Mouse (Mus musculus) CH12.LX (cell line): Measurements from ENCODE around the gene Sorbs2.

ENCODE experiments used
- CTCF ChIP-seq, 2 experiments: IDR thresholded peaks in 1 of 2; conservative IDR thresholded peaks in 1 of 2; 2 replicates each; pipeline ENCODE4 v1.5.1; 2011 to 2012; ENCODE audit warnings: low read depth in 2 of 2, low read length in 2 of 2, improper control_type of control experiment in 1 of 2, inconsistent platforms in 1 of 2, mild to moderate bottlenecking in 1 of 2, moderate library complexity in 1 of 2
- ELF1 ChIP-seq: IDR thresholded peaks from 2 replicates; pipeline ENCODE4 v1.6.1; 2014; ENCODE audit warnings: low read depth, mild to moderate bottlenecking, inconsistent platforms, low read length, improper control_type of control experiment
- TCF12 ChIP-seq: IDR thresholded peaks from 2 replicates; pipeline ENCODE4 v1.6.1; 2014; ENCODE audit warnings: low read depth, mild to moderate bottlenecking, inconsistent platforms, low read length, improper control_type of control experiment

DNA sequence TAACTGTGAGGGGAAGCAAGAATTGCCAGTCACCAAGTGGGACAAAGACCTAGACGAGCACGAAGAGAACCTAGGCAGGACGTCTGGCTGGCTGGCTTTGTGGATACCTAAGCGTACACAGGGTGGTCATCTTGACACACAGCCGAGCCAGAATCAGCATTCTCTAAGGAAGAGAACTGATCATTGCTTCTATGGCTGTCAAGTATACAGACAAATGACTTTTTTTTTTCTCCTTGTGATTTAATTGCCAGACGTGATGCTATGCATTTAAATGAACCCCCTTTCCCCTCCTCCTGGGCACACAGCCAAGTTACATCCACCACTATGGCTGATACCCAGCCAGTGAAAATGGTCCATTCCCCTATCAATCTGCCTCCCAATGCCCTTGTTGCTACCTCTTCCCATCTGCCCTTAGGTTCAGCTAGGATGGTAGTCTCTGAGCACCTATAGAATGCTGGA is 168.3 kb downstream of the Sorbs2 start:
- TF ChIP-seq CTCF (conservative IDR thresholded peaks at IDR 0.05 in 1 of 2, IDR thresholded peaks at IDR 0.05 in 1 of 2; ENCODE audit: low read depth in 2 of 2, low read length in 2 of 2): no peak
- no peak for TF ChIP-seq ELF1
- TF ChIP-seq TCF12: no peak
